Mouse (Mus musculus): ENCODE data around the gene Igflr1.

Igflr1 gene

DNA sequence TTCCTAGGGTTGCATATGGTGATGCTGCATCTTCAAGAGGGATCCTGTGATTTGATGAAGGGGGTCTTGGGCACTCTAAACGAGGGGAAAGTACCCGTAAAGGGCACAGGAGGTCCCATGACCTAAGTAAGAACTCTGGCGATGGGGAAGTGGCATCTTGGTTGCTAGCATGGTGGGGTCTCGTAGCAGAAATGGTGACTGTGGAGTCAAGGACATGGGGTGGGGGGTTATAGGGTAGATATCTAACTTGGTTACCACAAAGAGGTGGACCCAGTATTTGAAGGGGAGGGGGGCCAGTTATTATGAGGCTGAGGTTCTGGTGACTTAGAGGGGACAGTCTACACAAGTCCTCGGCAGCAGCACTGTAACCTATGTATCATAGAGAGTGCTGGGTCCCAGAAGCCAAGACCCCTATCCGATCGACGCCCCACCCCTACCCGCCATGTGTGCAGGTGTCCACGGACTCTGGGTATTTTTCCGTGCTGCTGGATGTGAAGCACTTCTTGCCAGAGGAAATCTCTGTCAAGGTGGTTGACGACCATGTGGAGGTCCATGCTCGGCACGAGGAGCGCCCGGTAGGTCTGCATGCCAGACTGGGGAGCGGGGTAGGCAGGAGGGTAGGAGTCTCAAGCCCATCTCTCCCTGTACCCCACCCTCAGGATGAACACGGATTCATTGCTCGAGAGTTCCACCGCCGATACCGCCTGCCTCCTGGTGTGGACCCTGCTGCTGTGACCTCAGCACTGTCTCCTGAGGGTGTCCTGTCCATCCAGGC is 11.2 kb upstream of the Igflr1 start:
- DNase-seq: no peak

- peak; percentile 54 for DNase-seq
Observed at GRCm38 (mm10) chr7:30556894-30557536, 8.2 kb upstream of the Igflr1 start.

GRCm38 (mm10) chr7:30557901-30558514 is 7.2 kb upstream of the Igflr1 start:
- DNase-seq: no peak

GRCm38 (mm10) chr7:30558656-30559442 is 6.4 kb upstream of the Igflr1 start:
- DNase-seq: no peak

DNA sequence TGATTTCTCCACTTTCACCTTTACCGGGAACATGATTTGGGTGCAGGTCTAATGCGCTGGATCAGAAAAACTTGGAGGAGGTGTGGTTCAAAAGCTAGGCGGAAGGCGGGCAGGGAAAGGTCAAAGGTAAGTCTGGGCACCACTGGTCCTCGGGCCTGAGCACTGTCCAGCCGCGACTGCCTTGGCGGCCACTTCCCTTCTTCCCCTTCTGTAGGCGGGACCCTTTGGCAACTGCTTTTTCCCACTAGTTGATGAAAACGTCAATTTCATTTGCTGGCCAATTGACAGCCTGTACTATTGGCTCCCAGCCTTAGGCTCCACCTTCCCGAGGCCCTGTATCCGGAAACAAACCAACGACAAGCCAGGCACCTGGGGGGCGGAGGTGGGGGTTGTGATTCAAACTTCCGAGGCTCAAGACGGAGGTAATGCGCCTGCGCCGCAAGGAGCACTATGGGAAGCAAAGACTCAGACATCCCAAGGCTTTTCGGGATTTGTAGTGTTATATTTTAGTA is 5.7 kb upstream of the Igflr1 start, which contains the start of gene Lin37:
TSS of gene Lin37 (minus strand) at position 396 of the 512 bp plus-strand sequence.
- DNase-seq: peak; percentile 95

DNA sequence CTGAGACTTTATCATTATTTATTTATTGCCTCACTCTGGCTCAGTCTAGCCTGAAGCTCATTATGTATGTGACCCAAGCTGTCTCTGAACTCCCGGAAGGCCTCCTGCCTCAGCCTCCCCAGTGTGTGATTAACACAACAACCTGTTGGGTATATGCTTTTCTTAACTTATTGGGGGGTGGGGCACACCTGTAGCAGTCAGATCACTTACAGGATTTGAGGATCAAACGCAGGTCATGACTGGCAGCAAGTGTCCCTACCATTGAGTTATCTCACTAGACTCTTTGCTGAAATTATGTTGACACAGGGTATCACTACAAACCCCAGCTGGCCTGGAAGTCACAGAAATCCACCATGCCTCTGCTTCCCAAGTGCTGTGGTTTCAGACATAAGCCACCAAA is 4.9 kb upstream of the Igflr1 start:
- DNase-seq: no peak

- peak; percentile 50 for DNase-seq
Observed at GRCm38 (mm10) chr7:30562526-30563116, 2.6 kb upstream of the Igflr1 start.

- peak; percentile 96 for DNase-seq
Observed at GRCm38 (mm10) chr7:30563117-30563905, 1.9 kb upstream of the Igflr1 start, which contains the start of the genes U2af1l4, Gm49396 and Psenen. Gene U2af1l4 (plus strand): TSS chr7:30563301. Gene Gm49396 (plus strand): TSS chr7:30563344. Gene Psenen (minus strand): TSS chr7:30563627.

GRCm38 (mm10) chr7:30563906-30564280 is 1.3 kb upstream of the Igflr1 start:
- DNase-seq: peak; percentile 69

DNA sequence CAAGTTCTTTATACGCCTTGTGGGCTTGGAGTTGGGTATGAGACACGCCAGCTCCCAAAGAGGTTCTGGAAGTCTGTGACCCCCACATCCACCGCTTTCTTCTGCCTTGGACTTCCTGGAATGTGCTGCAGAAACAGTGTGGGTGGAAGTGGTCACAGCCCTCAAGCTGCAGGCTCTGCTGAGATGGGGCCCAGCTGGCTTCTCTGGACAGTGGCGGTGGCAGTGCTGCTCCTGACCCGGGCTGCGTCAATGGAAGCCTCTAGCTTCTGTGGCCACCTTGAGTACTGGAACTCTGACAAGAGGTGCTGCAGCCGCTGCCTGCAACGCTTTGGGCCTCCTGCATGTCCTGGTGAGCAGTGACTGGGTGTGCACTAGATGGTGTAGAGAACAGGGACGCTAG is 806 bp downstream of the Igflr1 start:
- DNase-seq: no peak

DNA sequence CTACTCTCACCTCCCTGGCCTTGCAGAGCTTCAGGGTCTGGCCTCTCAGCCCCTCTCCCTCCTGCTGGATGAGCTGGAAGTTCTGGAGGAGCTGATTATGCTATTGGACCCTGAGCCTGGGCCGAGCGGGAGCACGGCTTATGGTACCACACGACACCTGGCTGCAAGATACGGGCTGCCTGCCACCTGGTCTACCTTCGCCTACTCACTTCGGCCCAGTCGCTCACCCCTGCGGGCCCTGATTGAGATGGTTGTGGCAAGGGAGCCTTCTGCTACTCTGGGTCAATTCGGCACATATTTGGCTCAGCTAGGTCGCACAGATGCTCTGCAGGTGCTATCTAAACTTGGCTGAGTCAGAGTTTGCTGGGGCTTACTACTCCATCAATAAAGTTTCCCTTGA is 2.3 kb downstream of the Igflr1 start:
- DNase-seq: no peak

DNA sequence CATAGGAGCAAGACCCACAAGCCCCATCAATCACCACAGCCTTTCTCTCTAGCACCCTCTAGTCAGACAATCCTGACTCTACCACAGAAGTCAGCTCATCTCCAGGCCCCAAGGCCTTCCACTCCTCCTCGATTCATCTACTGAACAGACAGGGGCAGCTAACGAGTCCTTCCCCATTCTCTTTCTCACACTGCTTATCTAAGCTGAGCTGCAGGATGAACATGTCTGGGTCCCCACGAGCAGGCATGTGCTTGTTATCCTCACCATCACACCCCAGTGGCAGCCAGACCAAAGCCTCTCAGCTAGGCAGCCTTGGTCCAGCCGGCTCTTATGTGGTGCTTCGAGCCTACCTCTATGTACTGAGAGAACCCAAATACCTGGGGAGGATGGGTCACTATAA is 7.2 kb downstream of the Igflr1 start:
- DNase-seq: no peak

- DNase-seq: no peak
Observed at GRCm38 (mm10) chr7:30572969-30573368, 7.7 kb downstream of the Igflr1 start.

GRCm38 (mm10) chr7:30579950-30580349 is 14.7 kb downstream of the Igflr1 start:
- no peak for DNase-seq

- DNase-seq: no peak
Observed at GRCm38 (mm10) chr7:30581547-30581946, 16.3 kb downstream of the Igflr1 start.

DNA sequence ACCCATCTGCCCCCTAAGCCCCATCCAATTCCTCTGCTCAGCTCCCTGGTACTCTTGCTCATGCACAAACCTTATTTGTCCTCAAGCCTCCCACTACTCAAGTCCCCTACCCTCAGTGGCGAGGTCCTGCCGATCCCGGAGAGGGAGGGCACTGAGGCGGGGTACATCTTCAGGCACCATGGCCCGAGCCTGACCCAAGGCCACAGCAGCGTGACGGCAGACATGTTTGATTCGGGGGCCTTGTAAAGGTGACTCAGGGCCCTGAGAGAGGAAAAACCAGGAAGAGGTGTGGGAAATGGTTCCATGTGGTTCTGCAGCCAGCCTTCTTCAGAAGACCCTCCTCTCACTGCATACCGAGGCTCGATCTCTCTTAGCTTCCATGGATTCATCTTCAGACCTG is 19.1 kb downstream of the Igflr1 start:
- DNase-seq: no peak

DNA sequence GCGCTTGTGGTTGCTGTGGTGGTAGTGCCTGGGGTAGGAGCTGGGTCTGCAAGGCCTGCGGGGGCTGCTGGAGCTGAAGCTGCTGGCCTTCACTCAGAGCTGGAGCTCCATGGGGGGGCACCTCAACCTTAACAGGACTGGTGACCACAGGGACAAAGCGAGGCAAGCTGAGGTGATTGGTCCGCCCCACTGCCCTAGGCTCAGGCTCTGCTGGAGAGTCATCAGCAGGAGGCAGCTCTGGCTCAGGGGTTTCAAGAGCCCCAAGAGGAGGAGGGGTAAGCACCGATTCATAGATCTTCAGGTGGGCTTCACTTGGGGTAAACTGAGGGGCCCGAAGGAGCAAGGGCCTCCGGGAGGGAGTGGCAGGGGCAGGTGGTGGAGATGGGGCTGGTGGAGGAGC is 19.9 kb downstream of the Igflr1 start:
- DNase-seq: no peak

DNA sequence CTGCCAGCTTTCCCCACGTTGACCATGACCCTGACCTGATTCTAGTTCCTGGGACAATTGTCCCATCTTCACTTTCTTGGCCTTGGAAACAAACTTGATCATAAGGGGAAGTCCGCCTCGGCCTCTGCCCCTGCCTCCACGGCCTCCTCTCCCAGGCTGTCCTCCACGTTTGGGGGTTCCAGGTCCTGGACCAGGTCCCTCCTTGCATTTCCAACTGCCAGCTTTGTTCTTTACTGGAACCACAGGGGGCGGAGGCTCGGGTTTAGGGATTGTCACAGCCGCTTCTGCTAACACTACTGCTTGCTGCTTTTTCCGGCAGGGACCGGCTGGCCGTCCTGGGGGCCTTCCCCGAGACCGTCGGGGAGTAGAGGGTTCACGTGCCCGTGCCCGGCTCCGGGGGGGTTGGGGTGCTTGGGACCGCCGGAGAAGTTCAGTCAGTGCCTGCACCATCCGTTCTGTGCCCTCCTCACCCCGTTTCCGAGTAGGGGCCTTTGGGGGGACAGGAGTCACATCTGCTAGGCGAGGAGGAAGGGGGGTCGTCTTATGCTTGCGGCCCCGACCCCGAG is 21.3 kb downstream of the Igflr1 start:
- peak; percentile 28 for DNase-seq

DNA sequence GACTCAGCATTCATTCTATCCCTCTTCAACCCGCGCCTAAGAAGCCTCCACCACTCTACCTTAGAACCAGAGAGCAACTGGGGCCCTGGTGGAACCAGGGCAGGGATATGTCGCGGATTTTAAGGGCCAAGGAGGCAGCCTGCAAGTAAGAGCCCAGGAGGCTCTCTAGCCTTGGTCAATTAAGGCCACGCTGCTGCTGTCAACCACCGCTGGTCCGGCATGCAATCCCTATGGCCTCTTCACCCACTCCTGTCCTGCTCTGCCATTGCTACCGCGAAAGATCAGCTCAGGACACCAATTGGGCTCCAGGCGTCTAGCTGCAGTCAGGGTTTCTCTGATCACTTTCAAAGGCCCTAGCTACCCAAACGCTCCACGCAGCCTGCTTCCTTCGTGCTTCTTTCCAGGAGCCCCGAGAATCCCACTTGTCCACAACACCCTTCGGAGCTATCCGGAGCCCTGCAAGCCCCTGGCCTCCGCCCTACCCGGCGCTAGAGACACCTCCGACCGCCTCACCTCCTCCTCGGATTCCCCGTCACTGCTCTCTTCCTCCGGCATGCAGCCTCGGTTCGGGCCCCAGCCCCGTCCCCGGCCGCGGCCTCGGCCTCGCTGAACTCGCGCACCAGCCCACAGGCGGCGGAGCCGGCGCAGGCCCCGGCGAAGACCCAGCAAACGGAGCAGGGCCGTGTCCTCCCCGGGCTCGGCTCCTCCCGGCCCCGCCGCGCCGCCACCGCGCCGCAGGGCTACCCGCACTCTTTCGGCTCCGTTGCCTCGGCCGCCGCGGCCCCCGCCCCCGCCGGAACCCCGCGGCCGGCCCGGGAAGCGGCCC is 22.8 kb downstream of the Igflr1 start:
- DNase-seq: peak; percentile 68

Data from thymus, postnatal 14 days (tissue).